Mouse (Mus musculus): ENCODE data around the gene Trip4. TPM values are rescaled to one million over a fixed set of nuclear protein-coding genes. Genes with fewer than 3 reads are reported as not detected.
A peak's percentile ranks its signal among the peaks of the same experiment; 100 is the strongest.

The Trip4 gene
- total RNA-seq, 2 experiments from 2014 or later, result 10.9 to 14.8 TPM

- intact Hi-C loops (cut with DNase I), result no loop called here
- no peak for DNase-seq
These were observed 68.8 kb downstream of the Trip4 start for GRCm38 (mm10) chr9:65839841-65840240.

GRCm38 (mm10) chr9:65836916-65837315 lies 71.7 kb downstream of the Trip4 start:
- DNase-seq, result no peak
- intact Hi-C loops (cut with DNase I), result no loop called here

GRCm38 (mm10) chr9:65834628-65835354 lies 73.8 kb downstream of the Trip4 start:
- intact Hi-C loops (cut with DNase I), result no loop called here

GRCm38 (mm10) chr9:65833640-65834039 lies 75.0 kb downstream of the Trip4 start:
- intact Hi-C loops (cut with DNase I), result no loop called here
- no peak for DNase-seq

More at GRCm38 (mm10) chr9:65834628-65835354, 73.8 kb downstream of the Trip4 start:
- no peak for DNase-seq

- intact Hi-C loops (cut with DNase I), result no loop called here
These were observed 75.4 kb downstream of the Trip4 start for GRCm38 (mm10) chr9:65833230-65833629.

GRCm38 (mm10) chr9:65832041-65832440 lies 76.6 kb downstream of the Trip4 start:
- intact Hi-C loops (cut with DNase I), result no loop called here
- DNase-seq, result no peak

More at GRCm38 (mm10) chr9:65833230-65833629, 75.4 kb downstream of the Trip4 start:
- no peak for DNase-seq

GRCm38 (mm10) chr9:65831164-65831563 lies 77.4 kb downstream of the Trip4 start:
- no peak for DNase-seq
- intact Hi-C loops (cut with DNase I), result no loop called here

GRCm38 (mm10) chr9:65830255-65830654 lies 78.3 kb downstream of the Trip4 start:
- intact Hi-C loops (cut with DNase I), result no loop called here
- no peak for DNase-seq

- intact Hi-C loops (cut with DNase I), result loop anchor here (5.0 kb wide), 5 partner anchors 57 to 222 kb away; no protein-coding TSS in a partner anchor
- peak in 1 of 2 experiments; percentile 46 for DNase-seq
These were observed 79.2 kb downstream of the Trip4 start for GRCm38 (mm10) chr9:65829410-65829809.

- intact Hi-C loops (cut with DNase I), result loop anchor here (5.0 kb wide), 5 partner anchors 56 to 221 kb away; no protein-coding TSS in a partner anchor
These were observed 80.1 kb downstream of the Trip4 start for GRCm38 (mm10) chr9:65828511-65828910.

GRCm38 (mm10) chr9:65828016-65828403 lies 80.6 kb downstream of the Trip4 start:
- intact Hi-C loops (cut with DNase I), result loop anchor here (5.0 kb wide), 5 partner anchors 56 to 221 kb away; no protein-coding TSS in a partner anchor
- no peak for DNase-seq

More at GRCm38 (mm10) chr9:65828511-65828910, 80.1 kb downstream of the Trip4 start:
- no peak for DNase-seq

GRCm38 (mm10) chr9:65827344-65828015 lies 81.1 kb downstream of the Trip4 start, which contains the start of gene Zfp609:
Gene Zfp609 (minus strand): TSS chr9:65827564.
- peak; percentile 91 to 97 for DNase-seq
- intact Hi-C loops (cut with DNase I), result loop anchor here (5.0 kb wide), 5 partner anchors 55 to 220 kb away; no protein-coding TSS in a partner anchor

GRCm38 (mm10) chr9:65826588-65827343 lies 81.8 kb downstream of the Trip4 start:
- DNase-seq, result peak in 1 of 2 experiments; percentile 25
- intact Hi-C loops (cut with DNase I), result loop anchor here (5.0 kb wide), 5 partner anchors 54 to 219 kb away; no protein-coding TSS in a partner anchor

GRCm38 (mm10) chr9:65826226-65826587 lies 82.4 kb downstream of the Trip4 start:
- DNase-seq, result no peak
- intact Hi-C loops (cut with DNase I), result loop anchor here (5.0 kb wide), 5 partner anchors 54 to 219 kb away; no protein-coding TSS in a partner anchor

GRCm38 (mm10) chr9:65823716-65824462 lies 84.7 kb downstream of the Trip4 start:
- intact Hi-C loops (cut with DNase I), result no loop called here
- no peak for DNase-seq

- intact Hi-C loops (cut with DNase I), result no loop called here
- no peak for DNase-seq
These were observed 86.6 kb downstream of the Trip4 start for GRCm38 (mm10) chr9:65822011-65822410.

- no peak for DNase-seq
- intact Hi-C loops (cut with DNase I), result no loop called here
These were observed 88.3 kb downstream of the Trip4 start for GRCm38 (mm10) chr9:65820301-65820700.

GRCm38 (mm10) chr9:65818402-65818801 lies 90.2 kb downstream of the Trip4 start:
- intact Hi-C loops (cut with DNase I), result no loop called here
- no peak for DNase-seq

GRCm38 (mm10) chr9:65812841-65813240 lies 95.8 kb downstream of the Trip4 start:
- DNase-seq, result no peak
- intact Hi-C loops (cut with DNase I), result no loop called here

GRCm38 (mm10) chr9:65811784-65812183 lies 96.8 kb downstream of the Trip4 start:
- no peak for DNase-seq
- intact Hi-C loops (cut with DNase I), result no loop called here

Data from gastrocnemius, postnatal 36 days (tissue).